Mouse (Mus musculus) 3134 (cell line): Measurements from ENCODE around the gene Pex1.
A peak's percentile ranks its signal among the peaks of the same experiment; 100 is the strongest.
"Not testable (repeated sequence)": the region's sequence is repeated elsewhere in the genome, so short reads cannot be mapped to it uniquely, and the experiment has no call there.

ENCODE experiments used
- DNase-seq: peaks from one replicate; pipeline ENCODE4 v3.0.0-alpha.2; 2011; ENCODE audit warnings: low spot score; ENCODE audit not compliant: insufficient read length; ENCODE audit errors: extremely low read depth

Pex1 gene

DNA sequence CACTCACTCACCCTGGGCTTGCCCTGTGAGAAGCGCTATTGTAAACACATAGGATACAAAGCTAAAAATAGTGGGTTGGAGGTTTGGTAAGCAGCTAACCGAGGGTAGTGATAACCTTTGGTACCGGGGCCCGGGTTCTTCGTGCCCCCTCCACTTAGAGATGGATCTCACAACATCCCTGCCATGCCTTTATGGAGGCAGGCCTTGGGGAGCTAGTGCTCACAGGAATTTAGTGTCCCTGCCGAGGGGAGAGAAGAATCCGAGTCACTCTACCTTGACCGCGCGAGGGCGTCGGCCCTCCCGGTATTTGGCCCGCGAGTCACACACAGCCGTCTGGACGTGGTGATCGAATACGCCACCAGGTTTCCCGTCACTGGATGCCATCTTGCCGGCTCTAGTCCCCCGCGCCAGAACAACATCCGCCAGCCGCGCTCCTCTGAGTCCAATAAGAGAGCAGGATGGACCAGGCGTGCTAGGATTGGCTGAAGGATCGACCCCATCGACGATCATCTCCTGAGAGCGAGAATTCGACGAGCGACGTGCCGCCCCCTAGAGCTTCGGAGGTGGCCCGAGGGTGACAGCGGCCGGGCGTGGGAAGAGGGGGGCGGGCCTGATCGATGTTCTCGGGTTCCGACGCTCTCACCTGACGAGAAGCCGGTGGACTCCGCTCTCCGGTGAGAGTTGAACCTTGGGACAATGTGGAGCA is at the start of gene Pex1:
TSS of gene Pex1 (plus strand) at position 374 of the 706 bp plus-strand sequence.
- peak; percentile 88 for DNase-seq

- no peak for DNase-seq
Observed at GRCm38 (mm10) chr5:3546226-3546625, 49.6 kb upstream of the Pex1 start.

DNA sequence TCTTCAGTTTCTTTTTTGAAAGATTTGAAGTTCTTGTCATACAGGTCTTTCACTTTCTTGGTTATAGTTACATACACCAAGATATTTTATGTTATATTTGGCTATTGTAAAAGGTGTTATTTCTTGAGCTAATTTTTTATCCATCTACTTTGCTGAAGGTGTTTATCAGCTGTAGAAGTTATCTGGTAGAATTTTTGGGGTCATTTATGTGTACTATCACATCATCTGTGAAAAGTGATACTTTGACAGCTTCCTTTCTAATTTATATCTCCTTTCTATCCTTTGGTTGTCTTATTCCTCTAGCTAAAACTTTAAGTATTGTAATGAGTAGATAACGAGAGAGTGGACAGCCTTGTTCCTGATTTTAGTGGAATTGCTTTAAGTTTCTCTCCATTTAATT is 44.4 kb upstream of the Pex1 start:
- DNase-seq: no peak

- DNase-seq: no peak
Observed at GRCm38 (mm10) chr5:3554198-3554597, 41.7 kb upstream of the Pex1 start.

- no peak for DNase-seq
Observed at GRCm38 (mm10) chr5:3571266-3571665, 24.6 kb upstream of the Pex1 start, which contains the start of gene 1700109H08Rik. Gene 1700109H08Rik (plus strand): TSS chr5:3571566.

DNA sequence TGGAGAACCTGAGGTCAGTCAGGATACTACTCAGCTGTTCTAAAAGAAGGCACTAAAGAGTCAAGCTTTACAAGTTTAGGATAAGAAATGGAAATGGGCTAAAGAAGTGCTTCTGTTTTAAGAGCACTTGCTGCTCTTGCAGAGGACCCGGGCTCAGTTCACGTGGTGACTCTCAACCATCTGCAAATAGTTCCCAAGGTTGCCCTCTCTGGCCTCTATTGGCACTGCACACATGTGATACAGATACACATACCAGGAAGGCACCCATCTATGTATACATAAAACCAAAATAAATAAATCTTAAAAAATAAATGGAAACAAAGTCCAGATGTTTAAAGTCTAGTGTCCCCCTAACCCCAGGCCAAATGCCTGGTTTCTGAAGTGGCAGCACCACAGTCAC is 21.0 kb upstream of the Pex1 start:
- no peak for DNase-seq

DNA sequence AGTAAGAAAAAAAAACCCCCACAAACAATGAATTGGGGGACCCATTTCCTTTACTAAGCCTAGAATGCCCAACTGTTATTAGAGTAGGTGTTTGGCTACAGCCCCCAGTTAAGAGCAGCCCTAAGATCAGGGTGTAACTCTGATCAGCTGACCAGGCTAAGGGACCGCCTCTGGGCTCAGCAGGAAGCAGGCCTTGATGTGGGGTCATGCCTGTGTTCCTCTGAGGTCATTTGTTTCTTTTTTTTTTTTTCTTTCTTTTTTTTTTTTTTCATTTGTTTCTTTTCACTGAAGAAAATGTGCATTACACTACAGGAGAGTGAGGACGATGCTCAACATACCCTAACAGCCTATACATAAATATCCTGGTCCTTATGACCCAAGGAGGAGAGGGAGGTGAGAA is 17.9 kb upstream of the Pex1 start:
- no peak for DNase-seq

DNA sequence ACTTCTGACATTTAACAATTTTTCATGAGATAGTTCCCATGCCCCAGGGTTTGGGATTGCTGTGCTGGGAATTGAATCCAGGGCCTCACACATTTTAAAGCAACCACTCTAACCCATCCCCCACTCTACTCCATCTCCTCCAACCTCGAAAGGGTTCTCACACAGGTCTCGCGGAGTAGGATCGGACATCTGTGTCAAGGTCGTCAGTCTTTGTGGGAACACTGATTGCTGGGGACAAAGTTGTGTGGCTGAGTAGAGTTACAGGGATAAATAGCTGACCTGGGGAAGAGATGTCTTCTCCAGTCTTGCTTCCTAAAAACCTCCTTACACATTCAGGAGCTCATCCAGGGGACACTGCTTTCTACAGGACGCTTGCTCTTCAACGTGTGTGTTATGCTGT is 16.8 kb upstream of the Pex1 start:
- no peak for DNase-seq

DNA sequence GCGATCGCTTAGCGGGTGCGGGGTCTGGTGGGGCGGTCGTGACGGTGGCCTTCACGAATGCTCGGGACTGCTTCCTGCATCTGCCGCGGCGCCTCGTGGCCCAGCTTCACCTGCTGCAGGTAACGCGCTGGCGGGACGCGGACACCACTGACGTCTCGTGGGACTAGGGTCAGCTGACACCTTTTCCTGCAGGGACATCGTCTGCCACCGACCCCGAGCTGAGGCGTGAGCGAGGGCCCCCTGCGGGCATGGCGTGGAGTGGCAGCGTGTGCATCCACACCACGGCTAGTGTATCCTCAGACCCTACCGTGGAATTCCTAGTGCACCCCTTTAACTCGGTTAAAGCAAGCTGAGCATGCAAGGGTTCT is 517 bp downstream of the Pex1 start, which contains the start of gene Rbm48:
TSS of gene Rbm48 (minus strand) at position 187 of the 368 bp plus-strand sequence.
- no peak for DNase-seq

DNA sequence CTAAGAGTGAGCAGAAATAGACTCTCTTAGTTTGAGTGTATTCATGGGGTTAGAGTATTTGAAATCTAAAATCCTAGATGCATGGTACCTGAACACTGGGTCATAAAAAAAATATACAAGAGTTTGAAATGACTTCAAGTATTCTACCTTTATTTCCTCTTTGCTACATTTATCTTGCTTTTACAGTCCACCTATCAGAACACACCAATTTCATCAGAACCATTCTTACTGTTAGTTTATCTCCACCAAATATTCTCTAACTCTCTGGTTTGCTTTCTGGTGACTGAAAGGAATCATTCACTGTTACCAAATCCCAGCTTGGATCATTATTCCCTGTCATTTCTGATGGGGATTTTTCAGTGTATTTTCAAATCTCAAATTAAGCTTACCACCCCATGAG is 1.3 kb downstream of the Pex1 start:
- no peak for DNase-seq

DNA sequence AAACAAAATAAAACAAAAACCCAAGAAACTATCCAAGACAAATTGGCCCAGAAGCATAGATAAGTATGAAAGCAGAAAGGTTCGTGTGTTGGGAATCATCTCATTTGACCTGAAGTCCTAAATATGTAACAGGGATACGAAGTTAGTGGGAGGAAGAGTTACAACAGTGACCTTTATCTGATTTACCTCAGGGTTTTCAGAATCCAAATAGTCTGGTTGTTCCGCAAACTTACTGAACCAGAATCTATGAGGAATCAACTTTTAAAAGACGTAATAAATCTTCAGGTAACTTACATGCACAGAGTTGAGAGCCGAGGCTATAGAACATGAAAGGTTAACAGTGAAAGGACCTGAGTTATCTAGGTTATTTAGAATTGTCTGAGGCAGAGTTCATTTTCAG is 2.9 kb downstream of the Pex1 start:
- no peak for DNase-seq

DNA sequence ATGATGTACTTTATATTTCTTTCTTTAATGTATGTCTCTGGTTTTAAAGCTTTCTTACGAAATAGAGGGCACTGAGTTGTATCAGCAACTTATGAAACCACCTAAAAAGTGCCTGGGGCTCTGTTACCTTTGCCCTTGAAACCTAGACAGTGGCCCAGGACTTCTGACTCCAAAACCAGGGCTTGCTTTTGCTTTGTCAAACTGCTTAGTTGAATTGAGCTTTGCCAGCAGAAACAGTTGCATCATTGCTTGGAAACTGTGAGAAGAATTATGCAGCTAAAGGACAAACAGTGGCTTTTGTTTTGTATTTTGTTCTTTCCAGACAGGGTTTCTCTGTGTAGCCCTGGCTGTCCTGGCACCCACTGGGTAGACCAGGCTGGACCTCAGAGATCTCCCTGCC is 4.4 kb downstream of the Pex1 start:
- no peak for DNase-seq

DNA sequence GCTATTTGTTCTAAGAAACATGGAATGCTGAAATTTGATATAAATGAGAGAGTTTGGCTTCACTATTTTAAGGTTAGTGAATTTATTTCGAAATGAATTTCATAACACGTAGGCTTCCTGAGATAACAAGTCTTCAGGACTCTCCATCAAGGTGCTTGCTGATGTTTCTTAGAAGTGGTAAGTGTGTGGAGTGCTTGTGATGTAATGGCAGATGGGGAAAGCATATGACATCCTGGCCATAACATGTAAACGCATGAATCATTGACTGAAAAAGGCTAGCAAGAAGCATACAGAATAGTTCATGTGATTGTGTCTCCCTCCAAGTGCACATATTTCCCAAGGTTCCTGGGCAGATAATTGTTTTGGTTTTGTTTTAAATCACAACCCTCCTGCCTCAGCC is 4.9 kb downstream of the Pex1 start:
- DNase-seq: no peak

- no peak for DNase-seq
Observed at GRCm38 (mm10) chr5:3607114-3607513, 11.2 kb downstream of the Pex1 start.

DNA sequence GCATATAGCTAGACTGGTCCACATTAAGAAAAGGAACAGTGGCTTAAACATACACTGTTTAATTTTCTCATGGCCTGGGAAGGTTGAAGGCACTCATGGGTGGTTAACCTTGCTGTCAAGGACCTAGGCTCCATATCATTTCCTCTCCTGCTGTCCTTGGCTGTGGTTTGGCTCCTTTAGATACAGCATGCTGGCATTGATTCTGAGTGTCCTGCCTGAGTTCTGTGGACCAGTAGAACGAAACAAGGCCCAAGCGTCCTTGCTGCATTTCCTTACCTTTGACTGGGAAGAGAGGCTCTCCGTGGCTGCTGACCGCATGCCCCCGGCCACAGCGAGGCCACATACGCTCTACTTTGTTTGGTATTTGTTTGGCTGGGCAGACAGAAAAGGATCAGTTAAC is 13.4 kb downstream of the Pex1 start:
- DNase-seq: no peak

DNA sequence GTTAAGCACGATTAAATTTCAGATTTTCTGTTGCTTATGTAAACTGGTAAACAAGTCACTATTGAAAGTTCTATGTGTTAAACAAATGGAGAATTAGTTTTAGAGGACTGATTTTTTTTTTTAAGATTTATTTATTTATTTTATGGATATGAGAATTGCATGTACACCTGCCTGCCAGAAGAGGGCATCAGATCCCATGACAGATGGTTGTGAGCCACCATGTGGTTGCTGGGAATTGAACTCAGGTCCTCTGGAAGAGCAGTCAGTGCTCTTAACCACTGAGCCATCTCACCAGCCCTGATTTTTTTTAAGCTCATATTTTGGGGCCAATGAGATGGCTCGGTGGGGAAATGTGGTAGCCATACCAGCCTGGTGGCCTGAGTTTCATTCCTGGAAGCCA is 16.0 kb downstream of the Pex1 start:
- not testable (repeated sequence) for DNase-seq

DNA sequence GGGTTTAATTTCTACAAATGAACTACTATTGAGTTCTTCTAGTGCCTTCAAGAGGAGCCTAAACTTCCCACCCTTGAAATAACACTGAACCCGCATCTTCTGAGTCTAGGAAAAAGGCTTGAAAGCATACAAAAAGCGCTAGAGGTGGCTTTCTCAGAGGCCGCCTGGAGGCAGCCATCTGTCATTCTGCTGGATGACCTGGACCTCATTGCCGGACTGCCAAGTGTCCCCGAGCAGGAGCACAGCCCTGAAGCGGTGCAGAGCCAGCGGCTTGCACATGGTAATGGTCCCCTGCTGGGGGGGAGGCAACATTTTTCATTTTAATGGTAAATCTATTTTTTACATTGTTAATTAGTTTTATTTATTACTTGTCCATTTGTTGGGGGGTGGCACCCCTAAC is 24.6 kb downstream of the Pex1 start:
- DNase-seq: no peak

- DNase-seq: no peak
Observed at GRCm38 (mm10) chr5:3630055-3630454, 34.2 kb downstream of the Pex1 start.

DNA sequence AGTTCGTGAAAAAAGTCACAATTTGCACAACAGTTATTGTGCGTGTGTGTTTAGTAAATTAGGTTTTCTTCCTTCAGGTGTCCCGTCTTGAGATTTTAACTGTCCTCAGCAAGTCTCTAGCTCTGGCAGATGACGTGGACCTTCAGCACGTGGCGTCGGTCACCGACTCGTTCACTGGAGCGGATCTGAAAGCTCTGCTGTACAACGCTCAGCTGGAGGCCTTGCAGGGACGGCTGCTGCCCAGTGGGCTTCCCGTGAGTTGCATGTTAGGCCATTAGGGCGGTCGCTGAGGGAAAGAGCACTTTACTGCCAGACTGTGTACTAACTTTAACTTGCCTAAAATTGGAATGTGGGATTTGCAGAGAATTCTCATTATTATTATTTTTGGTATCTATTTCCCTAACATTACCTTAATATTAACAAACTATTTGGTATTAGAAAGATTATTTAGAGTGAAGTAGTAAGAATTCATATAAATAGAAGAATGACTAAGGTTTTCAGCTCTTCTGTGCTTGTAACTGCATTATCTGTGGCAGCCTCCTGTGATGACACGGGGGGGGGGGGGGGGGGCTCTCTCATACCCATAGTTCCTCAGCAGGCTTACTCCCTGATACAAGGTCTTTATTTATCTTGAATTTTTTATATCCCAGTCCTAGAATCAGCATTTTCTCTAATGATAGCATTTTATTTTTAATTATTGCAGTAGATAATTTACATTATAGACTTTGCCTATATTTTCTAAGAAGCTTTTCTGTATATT is 35.8 kb downstream of the Pex1 start:
- no peak for DNase-seq

- DNase-seq: no peak
Observed at GRCm38 (mm10) chr5:3632285-3632684, 36.4 kb downstream of the Pex1 start.

DNA sequence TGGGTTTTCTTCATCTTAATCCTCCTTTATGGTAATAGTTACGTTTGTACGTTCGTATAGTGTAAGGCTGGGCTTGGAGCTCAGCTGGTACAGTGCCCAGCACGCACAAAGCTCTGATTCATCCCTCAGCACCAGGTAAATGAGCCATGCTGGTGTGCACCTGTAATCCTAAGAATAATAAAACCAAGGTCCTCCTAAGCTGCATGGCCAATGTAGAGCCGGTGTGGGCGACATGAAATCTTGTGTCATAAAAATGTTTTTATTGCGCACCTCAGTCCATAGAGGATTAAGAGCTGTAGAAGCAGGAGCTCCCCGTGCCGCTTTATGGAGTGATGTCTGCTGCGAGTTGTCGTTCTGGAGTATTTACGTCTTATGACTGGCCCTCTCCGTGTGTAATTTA is 37.4 kb downstream of the Pex1 start:
- DNase-seq: no peak

GRCm38 (mm10) chr5:3633951-3634350 is 38.1 kb downstream of the Pex1 start:
- DNase-seq: no peak
